Mouse (Mus musculus) frontal cortex, adult 2 months (tissue): ENCODE data around the gene Gm49318. TPM values are rescaled to one million over a fixed set of nuclear protein-coding genes. Genes with fewer than 3 reads are reported as not detected.

Experiments
- DNase-seq, 2 experiments: peaks; one replicate each; pipeline ENCODE4 v3.0.0; 2022; ENCODE audit warnings: low spot score in 1 of 2; ENCODE audit errors: extremely low spot score in 1 of 2
- polyA plus RNA-seq: library from polyadenylated mRNA; depleted of rRNA; stranded (reverse); fragments of >200 nt; gene quantifications from 2 replicates; pipeline ENCODE4 v1.2.3, GENCODE M21; 2012

Gene Gm49318
- polyA plus RNA-seq, 1 experiment, result 0.54 TPM

- DNase-seq, result no peak
Observed at GRCm38 (mm10) chr9:22072276-22072675, 1.2 kb upstream of the Gm49318 start.

- DNase-seq, result no peak
Observed at GRCm38 (mm10) chr9:22069881-22070553, 1.0 kb downstream of the Gm49318 start.

DNA sequence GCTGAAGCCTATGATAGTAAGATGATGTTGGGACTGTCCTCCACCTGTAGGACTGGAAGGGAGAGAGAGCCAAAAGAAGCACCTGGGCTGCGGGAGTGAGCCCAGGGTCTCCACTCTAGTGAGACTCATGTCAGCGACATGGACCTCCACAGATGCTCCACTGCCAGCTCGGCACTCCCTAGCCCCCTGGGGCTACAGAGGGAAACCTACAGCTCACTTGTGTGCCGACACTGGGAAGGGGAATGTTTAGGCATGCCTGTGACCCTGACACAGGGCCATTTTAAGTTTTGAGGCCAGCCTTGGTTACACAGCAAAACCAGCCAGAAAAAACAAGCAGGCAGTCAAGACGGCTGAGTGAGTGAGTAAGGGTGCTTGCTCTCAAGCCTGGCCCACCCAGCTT lies 3.9 kb downstream of the Gm49318 start:
- DNase-seq, result no peak

DNA sequence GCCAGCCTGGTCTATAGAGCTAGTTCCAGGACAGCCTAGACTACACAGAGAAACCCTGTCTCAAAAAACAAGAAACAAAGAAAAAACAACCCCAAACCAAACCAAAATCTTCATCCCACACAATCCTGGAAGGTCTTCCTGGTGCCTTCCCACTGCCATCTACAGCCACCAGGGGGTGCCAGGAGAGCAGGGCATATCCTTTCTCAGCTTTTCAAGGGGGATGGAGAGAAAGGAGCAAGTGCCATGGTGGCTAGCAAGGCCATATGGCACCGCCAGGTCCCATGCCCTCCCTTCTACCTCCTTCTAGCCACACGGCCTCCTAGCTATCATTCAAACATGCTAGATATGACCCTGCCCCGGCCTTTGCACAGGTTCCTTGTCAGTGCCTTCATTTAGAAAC lies 4.6 kb downstream of the Gm49318 start:
- peak in 1 of 2 experiments; percentile 74 for DNase-seq

- no peak for DNase-seq
Observed at GRCm38 (mm10) chr9:22065642-22066041, 5.4 kb downstream of the Gm49318 start.

GRCm38 (mm10) chr9:22064341-22064740 lies 6.7 kb downstream of the Gm49318 start:
- DNase-seq, result peak in 1 of 2 experiments; percentile 54

DNA sequence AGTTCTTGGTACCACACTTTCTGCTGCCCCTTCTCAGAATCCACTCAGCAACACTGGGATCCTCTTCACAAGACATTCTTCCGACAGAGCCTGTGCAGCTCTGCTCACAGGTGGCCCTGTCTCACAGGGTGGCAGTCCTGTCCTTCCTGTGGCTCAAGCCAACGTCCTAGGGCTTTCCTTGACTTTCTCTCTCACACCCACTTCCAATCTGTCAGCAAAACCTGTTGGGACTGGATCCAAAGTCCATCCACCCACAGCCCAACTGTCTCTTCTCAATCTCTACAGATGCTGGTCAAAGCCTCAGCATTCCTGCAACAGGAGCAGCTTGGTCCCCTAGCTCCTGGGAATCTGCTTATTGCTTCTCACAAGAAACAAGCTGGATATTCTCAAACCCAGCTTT lies 9.7 kb downstream of the Gm49318 start:
- DNase-seq, result peak; percentile 74 to 84

- no peak for DNase-seq
Observed at GRCm38 (mm10) chr9:22058011-22058424, 13.0 kb downstream of the Gm49318 start.

DNA sequence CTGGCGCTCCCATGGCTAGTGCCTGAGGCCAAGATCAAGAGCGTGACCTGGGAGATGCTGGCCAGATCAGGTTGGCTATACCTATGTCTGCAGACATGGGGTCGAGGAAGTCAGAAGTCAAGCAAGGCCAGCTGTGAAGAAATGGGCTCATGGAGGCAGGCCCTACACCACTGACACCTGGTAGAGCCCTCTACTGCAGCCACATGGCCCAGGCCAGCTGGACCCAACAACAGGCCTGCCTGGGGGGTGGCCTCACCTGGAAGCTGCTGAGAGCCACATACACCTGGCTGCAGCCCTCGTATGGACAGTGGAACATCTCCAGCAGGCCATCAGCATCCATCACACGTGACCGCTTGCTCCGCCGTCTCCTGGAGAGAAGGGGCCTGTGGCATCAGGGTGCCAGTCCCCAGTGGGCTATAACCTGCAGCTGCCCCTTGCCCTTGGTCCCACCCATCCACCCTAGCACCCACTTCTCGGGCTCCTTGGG lies 14.0 kb downstream of the Gm49318 start:
- no peak for DNase-seq

DNA sequence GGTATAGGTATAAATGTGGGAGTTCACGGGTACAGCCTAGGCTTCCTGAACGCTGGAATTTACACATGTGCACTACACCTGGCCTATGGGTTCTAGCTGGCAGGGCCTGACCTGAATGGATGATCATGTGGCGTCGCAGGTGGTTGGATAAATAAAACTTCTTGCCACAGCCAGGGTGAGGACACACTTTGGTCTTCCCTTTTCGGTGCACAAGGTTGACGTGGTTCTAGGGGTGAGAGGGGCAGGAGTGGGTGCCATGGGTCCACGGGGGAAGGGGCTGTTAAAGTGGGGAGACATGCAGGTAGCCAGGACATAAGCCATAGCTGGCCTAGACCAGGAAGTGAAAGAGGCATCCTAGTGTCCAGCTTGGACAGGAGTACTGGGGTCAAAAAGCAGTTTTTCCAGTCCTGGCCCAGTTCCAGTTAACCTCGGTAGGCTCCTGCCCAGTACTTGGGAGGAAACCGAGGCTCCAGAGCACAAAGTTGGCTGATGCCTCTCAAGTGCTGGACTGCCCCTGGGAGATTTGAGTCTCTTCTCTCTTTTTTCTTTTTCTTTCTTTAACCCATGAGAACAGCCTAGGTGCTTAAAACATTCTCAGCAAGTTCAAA lies 14.7 kb downstream of the Gm49318 start:
- DNase-seq, result no peak

DNA sequence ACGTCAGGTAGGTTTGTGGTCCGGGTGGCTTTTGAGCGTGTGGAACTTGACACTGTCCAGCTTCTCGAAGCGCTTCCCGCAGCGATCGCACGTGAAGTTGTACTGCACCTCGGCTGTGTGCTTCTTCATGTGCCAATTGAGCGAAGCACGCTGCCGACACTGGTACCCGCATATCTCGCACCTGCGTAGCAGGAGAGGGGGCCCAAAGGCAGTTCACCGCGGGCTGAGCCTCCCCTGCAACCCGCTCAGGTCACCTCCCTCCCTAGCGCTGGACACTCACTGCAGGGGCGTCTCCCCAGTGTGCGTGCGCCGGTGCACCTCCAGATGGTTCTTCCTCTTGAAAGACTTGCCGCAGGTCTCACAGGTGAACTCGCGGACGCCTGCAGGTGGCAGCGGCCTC lies 15.3 kb downstream of the Gm49318 start:
- DNase-seq, result no peak

GRCm38 (mm10) chr9:22054411-22055076 lies 16.5 kb downstream of the Gm49318 start:
- peak; percentile 79 to 85 for DNase-seq

- DNase-seq, result no peak
Observed at GRCm38 (mm10) chr9:22053657-22054056, 17.4 kb downstream of the Gm49318 start.

DNA sequence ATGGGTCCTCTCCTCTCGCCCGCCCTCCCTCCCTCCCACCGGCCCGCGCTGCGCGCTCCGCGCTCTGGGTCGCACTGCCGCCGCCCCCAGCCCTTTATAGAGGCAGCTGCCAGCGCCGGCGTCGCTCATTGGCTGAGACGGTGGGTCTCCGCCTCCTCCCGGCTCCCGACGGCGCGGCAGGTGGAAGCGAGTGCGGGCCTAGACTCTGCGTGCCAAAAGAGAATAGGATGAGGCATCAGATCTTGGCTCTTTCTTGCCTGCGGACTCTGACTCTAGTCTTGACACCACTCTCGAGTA lies 19.2 kb downstream of the Gm49318 start, which contains the start of gene Elavl3:
Elavl3 (minus strand) TSS at position 66 of the 297 bp plus-strand sequence.
- peak in 1 of 2 experiments; percentile 88 for DNase-seq

DNA sequence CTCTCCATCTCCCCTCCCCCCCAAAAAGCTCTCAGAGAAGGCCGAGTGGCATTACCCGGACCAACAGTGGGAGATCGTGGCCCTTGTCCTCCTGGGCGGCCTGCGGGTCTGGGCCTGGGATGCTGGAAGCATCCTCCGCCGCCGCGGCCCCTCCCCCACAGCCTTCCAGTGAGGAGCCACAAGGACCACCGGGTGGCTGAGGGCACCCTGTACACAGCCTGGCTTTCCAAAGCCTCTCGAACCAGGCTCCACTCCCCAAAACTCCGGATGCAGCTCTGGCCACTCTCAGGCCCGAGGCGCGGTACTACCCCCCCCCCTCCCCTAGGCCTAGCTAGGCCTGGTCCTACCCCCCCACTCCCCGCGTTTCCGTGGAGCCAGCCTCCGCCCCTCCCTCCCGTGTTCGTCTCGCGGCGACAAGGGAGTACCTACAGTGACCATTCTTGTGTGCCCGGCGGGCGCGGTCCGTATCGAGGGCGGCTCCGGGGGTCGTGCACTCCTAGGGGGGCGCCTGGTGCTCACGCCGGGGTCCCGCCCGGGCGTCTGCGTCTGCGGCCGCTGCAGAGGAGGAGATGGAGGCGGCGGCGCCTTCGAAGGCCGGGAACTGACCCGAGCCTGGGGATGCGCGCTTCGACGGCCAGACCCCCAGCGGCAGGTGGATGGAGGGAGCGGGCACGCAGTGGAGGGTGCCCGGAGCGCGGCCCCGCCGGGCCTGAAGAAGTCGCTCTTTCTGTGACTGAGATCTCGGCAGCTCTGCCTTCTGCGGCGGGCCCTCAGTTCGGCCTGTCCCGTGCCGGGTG lies 19.7 kb downstream of the Gm49318 start:
- no peak for DNase-seq

GRCm38 (mm10) chr9:22050351-22050889 lies 20.6 kb downstream of the Gm49318 start:
- peak in 1 of 2 experiments; percentile 71 for DNase-seq

GRCm38 (mm10) chr9:22049721-22050270 lies 21.3 kb downstream of the Gm49318 start:
- no peak for DNase-seq

DNA sequence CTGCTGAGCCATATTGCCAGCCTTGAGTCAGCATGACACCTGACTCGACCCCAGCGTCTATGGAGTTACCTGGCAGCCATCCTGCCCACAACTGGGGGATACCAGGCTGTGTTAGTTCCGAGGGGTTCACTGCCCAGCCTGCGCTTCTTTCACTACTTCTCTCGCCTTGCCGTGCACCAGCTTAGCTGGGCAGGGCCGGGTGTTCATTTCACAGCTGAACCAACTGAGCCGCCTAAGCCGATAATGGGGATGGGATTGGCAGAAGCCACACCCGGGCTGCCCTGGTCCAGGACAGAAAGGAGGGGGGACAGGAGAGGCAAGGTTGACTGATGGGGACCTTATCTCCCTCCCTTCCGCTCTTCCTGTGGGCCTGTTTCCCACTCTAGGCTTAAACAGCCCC lies 21.7 kb downstream of the Gm49318 start:
- no peak for DNase-seq

GRCm38 (mm10) chr9:22047329-22047728 lies 23.7 kb downstream of the Gm49318 start:
- no peak for DNase-seq

GRCm38 (mm10) chr9:22041832-22042231 lies 29.2 kb downstream of the Gm49318 start:
- DNase-seq, result no peak
